Mouse (Mus musculus) kidney, postnatal 14 days (tissue): ENCODE data around the gene Krt32.

Experiments used
- DNase-seq: peaks from one replicate; pipeline ENCODE4 v3.0.0; 2022; ENCODE audit warnings: mixed read lengths

Gene Krt32

DNA sequence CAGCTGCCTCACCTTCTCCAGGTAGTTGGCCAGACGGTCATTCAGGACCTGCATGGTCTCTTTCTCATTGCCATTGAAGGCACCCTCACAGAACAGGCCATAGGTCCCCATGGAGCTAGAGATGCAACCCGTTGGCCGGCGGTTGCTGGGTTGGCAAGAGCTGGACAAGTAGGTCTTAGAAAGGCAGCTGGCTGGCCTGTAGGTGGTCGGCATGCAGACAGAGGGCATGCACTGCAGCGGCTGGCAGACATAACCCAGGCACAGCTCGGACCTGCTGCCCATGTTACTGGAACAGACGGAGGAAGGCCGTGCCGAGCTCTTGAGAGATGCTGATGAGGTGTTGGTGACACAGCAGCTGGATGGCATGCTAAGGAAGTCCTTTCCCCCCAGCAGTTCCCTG is at the start of gene Krt32:
Krt32 (minus strand) TSS at position 366 of the 400 bp plus-strand sequence.
- no peak for DNase-seq

DNA sequence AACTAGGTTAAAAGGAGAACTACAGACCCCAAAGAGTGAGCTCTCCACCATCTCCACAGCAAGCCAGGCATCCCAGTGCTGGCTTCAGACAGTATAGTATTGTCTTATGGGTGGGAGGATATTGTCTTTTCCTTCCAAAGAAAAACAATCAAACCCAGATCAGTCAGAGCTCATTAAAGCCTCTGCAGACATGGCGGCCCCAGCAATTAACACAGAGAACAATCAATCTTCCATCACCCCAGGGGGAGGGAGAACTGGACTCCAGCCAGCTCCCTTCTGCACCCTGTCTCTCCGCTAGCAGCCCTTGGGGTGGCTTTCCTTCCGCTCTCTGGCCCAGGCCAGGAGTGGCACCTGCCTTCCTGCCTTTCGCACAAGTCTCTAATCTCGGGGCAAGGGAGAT is 49.7 kb upstream of the Krt32 start:
- no peak for DNase-seq

DNA sequence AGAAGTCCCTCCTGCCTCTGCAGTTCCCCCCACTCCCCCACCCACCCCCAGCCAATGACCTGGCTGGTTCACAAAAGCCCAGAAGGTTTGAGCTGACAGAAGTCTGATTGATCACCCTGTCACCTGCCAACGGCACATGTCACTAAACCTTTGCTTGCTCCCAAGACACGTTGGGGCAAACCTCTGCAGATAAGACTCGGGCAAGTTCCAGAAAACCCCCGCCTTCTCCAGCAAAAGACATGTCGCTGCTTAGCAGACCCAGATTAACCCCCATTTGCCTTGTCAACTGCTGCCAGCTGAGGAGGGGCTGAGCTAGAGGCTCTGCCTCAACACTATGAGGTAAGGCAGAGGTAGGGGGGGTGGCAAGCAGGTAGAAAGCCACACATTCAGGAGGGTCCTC is 48.5 kb upstream of the Krt32 start:
- DNase-seq = no peak

DNA sequence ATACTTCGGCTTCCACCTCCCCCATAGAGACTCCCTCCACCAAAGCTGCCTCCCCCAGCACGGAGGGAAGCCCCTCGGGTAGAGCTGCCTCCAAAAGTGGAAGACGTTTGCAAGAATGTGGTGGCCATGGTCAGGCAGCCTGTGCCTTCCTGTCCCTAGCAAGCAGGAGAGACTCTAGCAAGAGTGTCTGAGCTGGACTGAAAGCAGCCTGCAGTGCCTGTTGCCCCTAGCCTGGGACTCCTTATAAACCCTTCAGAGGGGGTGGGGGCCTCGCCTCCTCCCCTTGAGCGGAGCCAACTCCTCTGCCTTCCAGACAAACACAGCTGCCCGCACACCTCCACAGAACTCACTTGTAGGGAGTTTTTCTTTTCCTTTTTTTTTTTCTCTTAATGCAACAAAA is 47.7 kb upstream of the Krt32 start, which contains the start of gene Krt15:
Krt15 (minus strand) TSS at position 198 of the 400 bp plus-strand sequence.
- no peak for DNase-seq

DNA sequence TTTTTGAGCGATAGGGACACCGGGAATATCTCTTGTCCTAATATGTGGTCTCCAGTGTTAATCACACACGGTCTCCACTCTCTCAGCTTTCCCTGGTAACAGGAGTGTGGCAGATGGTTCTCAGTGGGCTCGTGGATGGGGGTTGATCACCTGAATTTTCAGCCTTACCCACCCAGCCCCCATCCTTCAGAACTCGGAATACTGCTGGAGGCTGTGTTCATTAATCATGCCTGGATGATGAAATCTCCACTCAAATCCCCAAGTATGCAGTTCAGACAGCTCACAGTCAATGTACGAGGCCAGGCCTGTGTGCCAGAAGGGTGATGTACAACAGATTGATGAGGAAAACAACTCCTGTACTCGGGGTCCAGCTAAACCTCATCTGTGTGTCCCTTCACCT is 36.9 kb upstream of the Krt32 start:
- no peak for DNase-seq

DNA sequence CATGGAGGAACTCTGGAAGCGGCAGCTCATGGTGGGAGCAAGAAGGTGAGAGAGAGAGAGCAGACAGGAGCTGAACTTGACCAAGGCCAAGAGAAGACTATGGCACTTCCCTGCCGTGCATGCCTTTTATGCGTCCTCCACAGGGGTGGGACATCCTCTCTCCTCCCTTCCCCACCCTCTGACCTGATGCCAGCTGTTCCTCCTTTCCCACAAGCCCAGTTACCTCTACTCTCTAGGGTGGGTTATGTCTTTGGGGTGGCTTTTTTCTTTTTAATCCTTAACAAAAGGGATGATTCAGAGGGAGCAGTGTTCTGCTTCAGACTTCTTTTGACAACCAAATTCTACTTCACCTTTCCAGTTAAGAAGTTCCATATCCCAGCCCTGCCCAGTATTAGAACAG is 33.4 kb upstream of the Krt32 start, which contains the start of gene Krt13:
Krt13 (minus strand) TSS at position 101 of the 400 bp plus-strand sequence.
- DNase-seq = no peak

DNA sequence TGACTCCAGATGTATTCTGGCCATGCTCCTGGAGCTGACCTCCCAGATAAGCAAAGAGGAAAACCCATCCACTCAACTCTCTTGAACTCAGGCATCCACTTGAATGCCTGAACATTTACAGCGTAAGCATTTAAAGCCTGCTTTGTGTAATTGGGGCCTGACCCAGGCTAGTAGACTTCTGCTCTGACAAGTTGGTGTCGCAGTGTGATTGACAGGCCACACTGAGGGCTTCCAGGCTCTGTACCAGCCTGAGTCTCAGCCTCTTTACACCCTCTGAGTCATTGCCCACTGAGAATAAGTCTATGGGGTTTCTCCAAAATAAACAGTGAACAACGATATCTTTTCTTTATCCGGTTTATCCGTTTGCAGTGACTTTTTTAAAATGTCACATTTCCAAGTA is 32.3 kb upstream of the Krt32 start:
- DNase-seq = no peak

DNA sequence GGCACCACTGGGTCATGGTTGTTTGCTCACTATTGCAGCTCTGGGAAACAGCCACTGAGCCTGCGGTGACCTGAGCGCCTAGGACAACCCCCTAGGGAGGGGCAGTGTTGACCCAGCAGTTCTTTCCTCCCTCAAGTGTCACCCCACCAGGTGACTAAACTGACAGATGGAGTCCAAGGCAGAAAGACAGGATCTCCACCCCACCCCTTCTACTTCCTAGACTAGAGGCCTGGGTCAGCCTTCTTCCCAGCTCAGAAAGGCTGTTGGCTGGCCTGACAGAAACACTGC is 25.7 kb upstream of the Krt32 start:
- no peak for DNase-seq

DNA sequence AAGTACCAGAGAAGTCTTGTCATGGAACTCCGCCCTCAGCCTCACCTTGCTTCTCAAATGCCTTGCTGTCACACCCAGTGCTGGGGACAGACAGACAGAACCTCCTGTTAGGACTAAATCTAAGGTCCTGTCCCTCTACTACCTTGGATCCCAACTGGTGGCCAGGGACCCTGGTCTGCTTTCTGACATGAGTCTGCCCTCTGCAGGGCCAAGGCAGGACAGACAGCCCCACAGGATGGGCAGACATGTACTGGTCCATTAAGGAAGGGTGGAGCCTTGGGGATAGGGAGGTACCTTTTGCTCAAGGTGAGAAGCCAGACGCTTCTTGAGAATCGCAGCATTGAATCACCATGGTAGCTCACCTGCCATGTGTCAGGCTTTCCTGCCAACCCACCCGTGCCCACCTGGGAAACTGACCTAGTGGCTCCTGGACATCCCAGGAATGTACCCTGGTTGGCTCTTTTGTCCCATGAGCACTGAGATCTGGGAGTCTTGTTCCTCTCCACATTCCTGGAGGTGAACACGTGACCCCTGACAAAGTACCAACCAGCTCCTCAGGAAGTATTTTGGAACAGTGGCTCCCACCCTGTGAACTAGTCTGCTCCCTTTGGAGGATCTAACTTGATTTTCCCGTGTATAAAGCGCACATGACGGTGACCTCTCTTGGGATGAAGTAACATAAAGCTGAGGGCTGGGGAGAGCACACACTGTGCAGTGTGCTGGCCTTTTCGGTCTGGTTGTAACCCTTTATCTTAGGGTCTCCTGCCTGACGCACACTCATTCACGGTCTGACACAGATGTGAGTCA is 25.1 kb upstream of the Krt32 start:
- no peak for DNase-seq

DNA sequence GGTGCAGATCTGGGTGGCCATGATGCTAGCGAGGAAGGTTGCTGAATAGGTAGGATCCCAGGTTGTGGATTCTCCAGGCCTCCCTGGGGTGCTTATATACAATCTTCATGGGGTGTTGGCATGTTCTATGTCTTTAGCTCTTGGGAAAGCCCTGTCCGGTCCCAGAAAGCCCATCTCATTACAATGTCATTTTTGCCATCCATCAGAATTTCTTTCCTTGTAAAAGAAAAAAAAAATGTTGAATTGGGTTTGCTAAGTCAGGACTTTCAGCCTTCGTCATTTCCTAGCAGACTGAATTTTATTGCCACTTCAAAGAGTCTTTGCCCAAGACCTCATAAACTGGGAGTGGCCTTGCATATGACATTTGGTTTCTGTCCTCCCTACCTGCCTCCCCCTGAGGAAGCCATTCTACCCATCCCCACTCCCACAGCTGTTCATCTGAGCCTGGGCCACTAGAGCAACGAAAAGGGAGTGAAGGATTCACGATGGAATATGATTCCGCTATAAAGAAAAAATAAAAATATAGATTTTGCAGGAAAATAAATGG is 17.6 kb upstream of the Krt32 start, which contains the start of gene Krt36:
Krt36 (minus strand) TSS at position 51 of the 547 bp plus-strand sequence.
- no peak for DNase-seq

DNA sequence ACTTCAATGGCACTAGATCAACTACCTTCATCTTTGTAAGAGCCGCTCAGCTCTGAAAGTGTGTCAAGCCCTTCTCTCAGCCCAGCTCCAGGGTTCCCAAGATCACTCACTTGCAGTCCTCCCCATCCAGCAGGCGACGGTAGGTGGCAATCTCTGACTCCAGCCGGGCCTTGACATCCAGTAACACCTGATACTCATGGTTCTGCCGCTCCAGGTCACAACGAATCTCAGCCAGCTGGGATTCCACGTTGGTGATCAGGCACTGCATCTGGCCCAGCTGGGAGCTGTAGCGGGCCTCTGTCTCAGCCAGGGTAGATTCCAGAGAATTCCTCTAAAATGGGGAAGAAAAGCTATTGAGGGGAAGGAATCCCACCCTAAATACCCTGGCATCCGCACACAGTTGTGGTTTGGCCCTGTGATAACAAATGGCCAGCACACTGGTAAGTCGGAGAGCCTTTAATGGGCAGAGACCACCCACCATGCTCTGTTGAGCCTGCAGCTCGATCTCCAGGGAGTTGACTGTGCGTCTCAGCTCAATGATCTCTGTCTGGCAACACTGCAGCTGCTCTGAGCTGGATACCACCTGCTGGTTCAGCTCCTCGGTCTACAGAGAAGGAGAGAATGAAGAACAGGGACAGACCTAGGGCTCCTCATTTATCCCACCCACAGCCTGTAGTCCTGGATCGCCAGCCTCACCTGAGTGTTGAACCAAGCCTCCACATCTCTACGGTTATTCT is 14.8 kb upstream of the Krt32 start:
- no peak for DNase-seq

DNA sequence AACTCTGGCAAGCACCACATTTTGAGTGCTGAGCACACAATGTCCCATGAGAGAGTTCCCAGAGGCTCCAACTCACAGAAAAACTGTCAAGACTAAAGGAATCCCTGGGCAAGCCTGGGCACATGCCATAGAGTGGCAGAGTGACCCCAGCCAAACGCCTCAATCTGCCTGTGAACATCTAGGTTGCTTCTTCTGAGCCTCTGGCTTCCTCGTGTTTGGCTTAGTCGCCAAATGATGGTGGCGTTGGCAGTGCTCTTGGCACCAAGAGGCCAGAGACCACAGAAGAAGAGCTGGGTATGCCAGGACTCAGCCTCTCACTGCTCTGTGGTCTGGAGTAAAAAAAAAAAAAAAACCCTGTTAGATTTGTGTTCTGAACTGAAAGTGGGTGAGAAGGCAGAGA is 12.4 kb upstream of the Krt32 start:
- DNase-seq = no peak

DNA sequence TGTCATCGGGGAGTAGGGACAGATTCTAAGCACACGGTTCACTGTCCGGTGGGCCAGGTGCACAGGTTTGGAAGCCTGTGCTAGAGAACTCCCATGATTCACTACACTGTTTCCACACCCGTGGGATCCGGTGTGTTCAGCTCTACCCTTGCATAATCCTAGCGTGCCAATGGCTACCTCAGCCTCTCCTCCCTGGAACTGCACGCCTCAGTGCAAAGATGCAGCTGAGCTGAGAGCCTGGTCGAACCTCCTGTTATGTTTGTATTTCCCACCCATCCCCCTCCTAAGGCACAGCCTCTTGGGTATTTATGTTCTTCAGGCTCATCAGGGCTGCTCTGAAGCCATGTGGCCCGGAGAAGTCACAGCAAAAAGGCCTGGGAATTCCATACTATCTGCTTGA is 9.8 kb upstream of the Krt32 start:
- no peak for DNase-seq

DNA sequence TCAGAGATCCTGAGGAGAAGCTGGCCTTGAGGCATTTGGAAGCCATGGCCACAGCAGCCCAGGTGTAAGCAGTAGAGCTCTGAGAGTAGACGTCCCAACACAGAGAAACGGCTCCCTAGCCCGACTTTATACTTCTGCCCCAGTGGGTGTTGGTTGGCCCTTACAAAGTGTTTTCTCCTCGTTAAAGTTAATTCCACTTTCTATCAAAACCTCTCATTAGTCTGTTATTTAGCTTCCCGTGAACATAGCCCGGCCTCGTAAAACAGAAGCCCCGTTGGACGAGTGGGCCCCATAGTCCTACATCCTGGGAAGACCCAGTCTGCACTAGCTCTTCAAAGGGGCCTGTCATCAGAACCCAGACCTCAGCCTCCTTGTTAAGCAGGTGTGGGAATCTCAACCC is 8.1 kb upstream of the Krt32 start, which contains the start of gene Krt35:
Krt35 (minus strand) TSS at position 101 of the 400 bp plus-strand sequence.
- DNase-seq = no peak

DNA sequence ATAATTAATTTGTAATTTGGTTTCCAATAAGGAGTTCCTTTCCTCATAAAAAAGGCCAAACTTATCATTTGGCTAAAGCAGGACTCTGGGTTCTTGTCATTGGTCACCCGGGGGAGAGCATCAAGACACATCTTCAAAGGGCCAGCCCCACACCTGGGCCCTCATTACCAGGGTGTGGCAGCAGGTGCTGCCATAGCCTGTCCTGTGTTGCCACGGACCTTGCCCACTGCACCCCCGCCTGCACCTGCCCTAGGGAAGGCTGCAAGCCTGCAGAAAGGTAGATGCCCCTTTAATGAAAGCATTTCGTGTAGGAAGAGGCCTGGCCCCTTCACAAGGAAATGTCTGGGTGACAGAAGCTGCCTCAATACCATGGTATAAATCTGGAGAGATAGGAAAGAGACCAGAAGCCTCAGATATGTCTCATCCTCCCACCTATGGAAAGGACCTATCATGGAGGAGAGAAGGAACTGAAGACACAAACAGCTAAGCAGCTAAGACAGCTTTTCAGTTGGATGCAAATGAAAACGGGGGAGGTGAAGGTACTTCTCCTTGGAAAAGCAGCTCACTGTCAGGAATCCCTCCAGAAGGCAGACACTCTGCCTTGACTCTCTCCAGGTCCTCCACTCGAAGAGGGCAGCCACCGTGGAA is 476 bp upstream of the Krt32 start:
- no peak for DNase-seq

DNA sequence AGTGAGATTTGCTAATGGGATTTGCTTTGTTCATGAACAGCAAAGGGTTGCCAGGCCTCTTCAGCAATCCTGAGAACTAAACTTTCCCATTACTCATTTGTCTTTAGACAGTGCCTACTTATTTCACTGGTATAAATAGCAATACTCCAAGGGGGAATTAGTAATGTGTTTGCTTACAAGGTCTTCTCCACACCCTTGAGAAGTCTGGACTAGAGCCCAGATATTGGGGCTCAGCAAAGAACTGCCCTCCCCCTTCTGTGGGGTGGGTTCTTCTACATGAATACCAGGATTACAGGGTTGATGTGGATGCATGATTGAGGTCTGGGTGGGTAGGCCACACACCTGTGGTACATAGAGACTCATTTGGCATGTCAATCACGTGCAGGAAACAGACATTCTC is 14.2 kb downstream of the Krt32 start:
- DNase-seq = no peak

DNA sequence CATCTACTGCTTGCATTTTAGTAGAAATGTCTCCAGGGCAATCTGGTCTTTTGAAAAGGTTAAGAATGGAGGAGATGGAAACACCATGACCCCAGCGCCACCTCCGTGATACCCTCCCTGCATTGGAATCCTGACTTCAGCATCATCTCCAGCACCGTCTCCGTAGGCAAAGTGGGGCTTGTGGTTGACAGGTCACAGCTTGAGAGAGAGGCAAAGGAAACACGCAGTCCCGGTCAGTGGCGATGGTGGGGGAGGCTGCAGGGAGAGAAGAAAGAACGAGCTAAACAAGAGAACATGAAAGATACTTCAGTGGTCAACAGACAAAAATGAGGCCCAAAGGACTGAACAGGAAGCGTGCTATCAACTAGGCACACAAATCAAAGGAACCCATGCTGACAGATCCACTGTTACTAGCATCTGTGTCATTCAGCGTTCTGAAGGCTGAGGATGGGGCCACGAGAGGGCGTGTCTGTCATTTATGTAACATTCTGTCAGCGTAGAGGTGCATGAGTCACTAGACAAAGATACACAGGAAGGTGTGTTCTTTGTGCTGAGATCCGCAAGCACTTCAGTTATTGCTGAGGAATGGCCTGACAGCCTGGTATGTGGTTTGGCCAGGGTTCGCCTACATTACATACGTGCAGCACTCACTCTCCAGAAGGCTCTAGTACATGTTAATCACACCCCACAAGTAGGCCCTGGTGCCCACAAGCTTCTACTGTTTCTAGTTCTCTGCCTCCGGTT is 20.6 kb downstream of the Krt32 start:
- no peak for DNase-seq

DNA sequence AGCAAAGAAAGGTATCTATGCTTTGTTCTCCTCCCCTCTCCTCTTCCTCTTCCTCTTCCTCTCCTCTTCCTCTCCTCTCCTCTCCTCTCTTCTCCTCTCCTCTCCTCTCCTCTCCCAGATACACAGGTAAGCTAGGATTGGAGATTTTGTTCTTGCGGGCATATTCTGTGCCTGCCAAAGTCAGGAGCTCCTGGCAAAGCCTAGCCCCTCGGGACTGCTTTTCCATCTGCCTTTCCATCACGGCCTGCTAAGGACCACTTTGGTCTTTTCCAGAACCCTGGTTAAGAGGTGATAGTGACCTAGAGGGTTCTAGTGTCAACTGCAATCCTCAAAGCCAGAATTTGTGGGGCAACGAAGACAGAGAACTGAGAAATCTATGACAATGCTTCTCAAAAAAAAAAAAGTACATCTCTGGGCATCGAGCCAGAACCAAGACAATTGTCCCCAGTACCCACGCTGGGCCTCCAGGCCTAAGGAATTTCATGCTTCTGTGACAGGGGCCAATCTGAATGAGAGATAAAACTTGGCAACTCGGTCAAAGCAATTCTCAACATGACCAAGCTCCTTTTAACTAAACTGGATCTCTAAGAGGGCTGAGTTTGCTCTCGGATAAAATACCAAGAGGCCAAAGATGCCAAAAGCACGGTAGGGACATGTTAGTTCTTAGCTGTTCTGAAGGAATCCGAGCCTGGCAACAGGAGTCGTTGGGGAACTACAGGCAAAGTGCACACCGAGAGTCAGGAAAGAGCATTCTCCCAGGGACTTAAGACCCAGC is 21.6 kb downstream of the Krt32 start:
- DNase-seq = no peak

DNA sequence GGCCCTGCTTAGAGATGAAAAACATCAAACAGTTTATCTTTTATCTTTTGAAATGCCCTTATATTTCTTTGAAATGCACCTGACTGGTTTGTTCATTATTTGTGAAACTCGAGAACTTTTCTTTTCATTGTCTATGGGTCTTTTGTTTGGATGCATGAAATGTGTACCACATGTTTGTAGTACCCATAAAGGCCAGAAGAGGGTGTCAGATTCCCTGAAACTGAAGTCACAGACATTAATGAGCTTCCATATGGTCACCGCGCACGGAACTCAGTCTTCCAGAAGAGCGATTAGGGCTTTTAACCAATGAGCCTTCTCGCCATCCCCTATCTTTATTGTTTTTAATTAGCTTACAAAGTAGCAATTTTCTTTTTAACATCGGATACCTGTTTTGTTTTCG is 29.2 kb downstream of the Krt32 start:
- DNase-seq = no peak

DNA sequence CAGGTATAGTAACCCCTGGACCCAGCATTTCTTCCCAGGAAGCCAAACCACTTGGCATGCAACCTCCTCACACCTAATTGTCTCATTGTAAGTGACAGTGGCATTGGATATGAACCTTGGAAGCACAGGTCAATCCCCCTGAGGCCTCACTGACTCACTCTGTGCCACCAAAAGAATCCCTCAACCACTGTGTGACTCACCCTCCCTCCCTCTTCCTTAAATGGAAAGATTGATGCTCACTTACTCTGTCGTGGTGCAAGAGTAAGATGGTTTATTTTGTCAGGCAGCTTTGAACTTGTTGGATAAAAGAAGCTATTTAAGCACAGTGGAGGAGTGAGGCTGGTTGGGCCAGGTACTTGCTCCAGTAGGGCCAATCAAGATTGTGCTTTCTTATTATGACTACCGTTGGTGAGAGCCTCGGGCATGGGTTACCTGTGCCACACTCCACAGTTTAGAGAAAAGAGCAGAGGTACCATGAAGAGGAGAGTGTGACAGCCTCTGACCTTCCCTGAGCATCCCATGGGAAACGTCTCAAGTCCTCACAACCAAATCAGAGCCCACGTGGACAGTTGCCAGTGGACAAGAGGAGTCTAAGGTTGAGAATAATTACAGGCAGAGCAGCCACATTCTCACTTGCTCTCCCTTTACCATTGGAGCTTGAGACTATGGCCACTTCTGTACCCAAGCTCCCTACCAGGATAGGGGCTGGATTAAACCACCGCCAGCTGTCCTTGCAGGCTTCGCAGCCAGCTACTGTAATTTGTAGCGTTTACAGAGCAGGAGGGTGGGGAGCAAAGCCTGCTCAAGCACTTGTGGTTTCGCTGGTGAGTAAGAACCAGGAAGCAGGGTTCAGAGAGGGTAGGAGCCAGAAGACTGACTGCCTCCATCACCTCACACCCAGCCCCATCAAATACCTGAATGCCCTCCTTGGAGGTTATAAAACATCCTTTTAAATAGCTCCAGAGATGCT is 32.1 kb downstream of the Krt32 start:
- no peak for DNase-seq

DNA sequence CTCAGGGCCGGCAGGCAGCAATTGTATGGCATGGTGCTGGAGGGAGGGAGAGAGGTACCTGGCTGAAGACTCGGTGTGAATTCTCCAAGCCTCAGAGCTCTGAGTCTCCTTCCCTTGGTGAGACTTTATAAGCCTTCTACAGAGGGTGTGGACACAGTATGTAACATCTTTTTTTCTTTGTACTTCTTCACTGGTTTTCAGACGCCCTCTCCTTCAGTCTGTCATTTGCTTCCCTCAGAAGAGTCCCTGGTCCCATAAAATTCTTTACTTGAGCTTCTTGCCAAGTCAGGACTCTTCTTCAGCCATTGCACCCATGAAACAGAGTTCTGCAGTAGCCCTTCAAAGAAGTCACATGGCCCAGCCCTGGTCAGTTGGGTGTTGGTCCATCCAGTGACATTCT is 37.6 kb downstream of the Krt32 start, which contains the start of gene Krt31:
Krt31 (minus strand) TSS at position 101 of the 400 bp plus-strand sequence.
- no peak for DNase-seq
